Mouse (Mus musculus) intestine, postnatal 0 days (tissue): ENCODE data around the gene Trib3. TPM values are rescaled to one million over a fixed set of nuclear protein-coding genes. Genes with fewer than 3 reads are reported as not detected.

Experiments
- ATAC-seq: fragments of 200-750 bp; cut with Nextera tagmentation; 2 replicates; pipeline ENCODE4 v1.8.0; 2017; ENCODE audit warnings: mild to moderate bottlenecking, moderate TSS enrichment, moderate library complexity
- H3K27ac ChIP-seq: fragments of 300-500 bp; sonication (generic); 2 replicates; pipeline ENCODE4 v1.5.1; 2014; ENCODE audit warnings: mild to moderate bottlenecking, low read depth, low read length, moderate library complexity
- H3K27me3 ChIP-seq: fragments of 300-500 bp; sonication (generic); replicated peaks from 2 replicates; pipeline ENCODE4 v1.6.1; 2014; ENCODE audit warnings: low read length, mixed read lengths; ENCODE audit not compliant: control insufficient read depth, insufficient read depth
- H3K36me3 ChIP-seq: fragments of 300-500 bp; sonication (generic); 2 replicates; pipeline ENCODE4 v1.6.1; 2014; ENCODE audit warnings: mild to moderate bottlenecking, moderate library complexity; ENCODE audit not compliant: control insufficient read depth, insufficient read depth
- H3K4me1 ChIP-seq: fragments of 300-500 bp; sonication (generic); replicated peaks from 2 replicates; pipeline ENCODE4 v1.6.1; 2014; ENCODE audit warnings: antibody characterized with exemption, low read length, mixed read lengths; ENCODE audit not compliant: control insufficient read depth, insufficient read depth
- H3K4me2 ChIP-seq: fragments of 300-500 bp; sonication (generic); replicated peaks from 2 replicates; pipeline ENCODE4 v1.6.1; 2014; ENCODE audit warnings: low read depth, mild to moderate bottlenecking, moderate library complexity
- H3K4me3 ChIP-seq: fragments of 300-500 bp; sonication (generic); 2 replicates; pipeline ENCODE4 v1.5.1; 2014; ENCODE audit warnings: low read depth, low read length
- H3K9ac ChIP-seq: fragments of 300-500 bp; sonication (generic); 2 replicates; pipeline ENCODE4 v1.6.1; 2014; ENCODE audit warnings: mild to moderate bottlenecking, low read depth, low read length
- H3K9me3 ChIP-seq: fragments of 300-500 bp; sonication (generic); 2 replicates; pipeline ENCODE4 v1.6.1; 2016; ENCODE audit warnings: mixed run types; ENCODE audit not compliant: control insufficient read depth
- CTCF ChIP-seq: sonication (generic); IDR thresholded peaks from 2 replicates; pipeline ENCODE4 v1.5.1; 2016; ENCODE audit warnings: low read depth, mild to moderate bottlenecking, control low read depth, antibody characterized with exemption, moderate library complexity
- WGBS: fragments of 180-500 bp; shearing (Covaris S2); extraction: QIAGEN DNeasy Blood & Tissue Kit; methylation state at CpG from one replicate; pipeline ENCODE4 v1.1.7; 2014; 5-methylcytosine and 5-hydroxymethylcytosine counted together
- polyA plus RNA-seq: library from polyadenylated mRNA; unstranded; fragments of >200 nt; fragmentation: Nextera tagmentation; extraction: Ambion mirVana; gene quantifications from 2 replicates; pipeline ENCODE4 v1.2.1, GENCODE M21; 2015

Gene Trib3
- polyA plus RNA-seq, 1 experiment from 2014 or later: 2.5 TPM

DNA sequence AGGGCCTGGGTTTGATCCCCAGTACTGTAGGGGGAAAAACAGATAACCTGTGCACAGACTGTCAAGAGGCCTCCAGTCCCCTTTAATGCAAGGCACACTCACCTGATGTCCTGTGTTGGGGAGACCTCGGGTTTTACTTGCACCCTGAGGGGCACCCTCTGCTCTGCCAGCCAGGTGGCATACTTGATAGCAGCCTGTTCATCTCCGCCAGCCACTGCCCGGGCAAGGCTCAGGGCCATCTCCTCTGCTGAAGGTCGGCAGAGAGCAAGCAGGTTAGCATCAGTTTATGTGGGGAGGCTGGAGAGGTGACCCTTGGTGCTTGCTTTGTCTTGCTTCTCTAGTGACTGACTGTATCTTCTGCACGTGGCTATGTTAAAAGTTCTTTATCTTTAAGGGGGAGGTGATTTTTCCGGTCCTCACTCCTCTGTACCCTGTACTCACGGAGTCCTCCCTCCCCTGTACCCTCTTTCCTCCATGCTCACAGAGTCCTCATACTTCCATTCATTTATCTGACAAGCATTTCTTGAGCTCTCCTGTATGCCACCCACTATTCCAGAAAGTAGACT lies 12.9 kb downstream of the Trib3 start:
- TF ChIP-seq CTCF: peak; percentile 22; the same call in 1 of the 2 replicates
- H3K27ac ChIP-seq: no peak overlapping the region
- peak overlapping the region; percentile 67 for H3K4me2 ChIP-seq
- no peaks in the 10 kb centered on the region for H3K27me3 ChIP-seq
- no peak for ATAC-seq
- WGBS: 27% methylated on average over 7 of the region's 7 CpGs
- peaks cover 4% of the 10 kb centered on the region; the same call in 1 of the 2 replicates for H3K4me1 ChIP-seq
- H3K36me3 ChIP-seq: peaks cover 25% of the 10 kb centered on the region
- 0 out of 2 replicates have a peak overlapping the region, but pooled peaks have one; percentile 83 for H3K9ac ChIP-seq
- H3K9me3 ChIP-seq: no peaks in the 10 kb centered on the region
- H3K4me3 ChIP-seq: peak overlapping the region; percentile 58; the same call in 1 of the 2 replicates

DNA sequence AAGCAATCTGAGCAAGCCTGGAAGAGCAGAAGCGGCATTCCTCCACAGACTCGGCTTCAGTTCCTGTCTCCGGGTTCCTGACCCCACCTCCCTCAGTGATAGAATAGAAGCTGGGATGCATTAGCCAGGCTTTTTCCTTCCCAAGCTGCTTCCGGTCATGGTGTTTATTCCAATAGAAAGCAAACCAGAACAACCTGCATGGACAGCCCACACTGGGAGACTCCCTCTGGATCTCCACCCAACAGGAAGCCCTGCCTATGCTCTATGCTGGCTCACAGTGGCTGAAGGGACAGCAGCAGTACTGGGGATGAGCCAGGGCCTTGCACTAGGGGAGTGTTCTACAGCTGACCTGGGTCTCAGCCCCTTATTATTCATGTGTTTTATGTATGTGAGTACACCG lies 15.9 kb downstream of the Trib3 start:
- no peaks in the 10 kb centered on the region for H3K27me3 ChIP-seq
- no peak for TF ChIP-seq CTCF
- no peaks in the 10 kb centered on the region for H3K9me3 ChIP-seq
- no peak for ATAC-seq
- WGBS: 82% methylated on average over 5 of the region's 5 CpGs
- H3K4me1 ChIP-seq: peaks cover 4% of the 10 kb centered on the region; the same call in 1 of the 2 replicates
- H3K27ac ChIP-seq: no peak overlapping the region
- H3K4me3 ChIP-seq: no peak overlapping the region
- H3K9ac ChIP-seq: no peak overlapping the region
- no peak overlapping the region for H3K4me2 ChIP-seq
- H3K36me3 ChIP-seq: peaks cover 53% of the 10 kb centered on the region

DNA sequence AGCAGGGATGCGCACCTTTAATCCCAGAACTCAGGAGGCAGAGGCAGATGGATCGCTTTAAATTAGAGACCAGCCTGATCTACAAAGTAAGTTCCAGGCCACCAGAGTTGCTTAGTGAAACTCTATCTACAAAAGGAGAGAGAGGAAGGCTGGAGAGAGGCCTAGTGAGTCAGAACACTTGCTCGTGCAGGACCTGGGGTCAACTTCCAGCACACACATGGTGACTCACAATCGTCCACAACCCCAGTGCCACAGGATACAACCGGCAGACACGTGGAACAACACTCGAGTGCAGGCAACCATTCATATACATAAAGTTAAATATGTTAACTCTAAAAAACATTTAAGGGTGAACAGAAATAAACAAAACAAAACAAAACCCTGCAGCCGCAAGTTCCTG lies 17.2 kb downstream of the Trib3 start:
- no peak overlapping the region for H3K4me2 ChIP-seq
- no peaks in the 10 kb centered on the region for H3K9me3 ChIP-seq
- 0 out of 2 replicates have a peak overlapping the region, but pooled peaks have one; percentile 8 for H3K27ac ChIP-seq

DNA sequence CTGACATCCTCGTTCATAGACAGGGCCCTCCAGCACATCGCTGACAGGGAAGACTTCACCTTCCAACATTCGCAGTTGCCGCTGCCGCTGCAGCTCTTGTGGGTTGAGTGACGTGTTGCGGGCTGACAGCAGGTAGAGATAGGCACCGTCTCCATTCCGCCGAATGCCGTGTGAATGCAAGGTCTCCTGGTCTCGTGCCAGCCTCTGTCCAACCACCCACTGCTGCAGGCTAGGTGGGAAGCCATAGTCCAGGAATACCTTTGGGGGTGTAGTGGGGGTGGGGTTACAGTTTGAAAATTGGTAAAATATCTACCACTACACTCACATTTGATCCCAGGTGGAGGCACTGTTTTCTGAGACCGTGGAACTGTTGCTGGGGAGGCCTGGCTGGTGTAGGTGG lies 17.7 kb downstream of the Trib3 start:
- no peak for TF ChIP-seq CTCF
- no peak overlapping the region; the same call in 1 of the 2 replicates for H3K27ac ChIP-seq
- no peak overlapping the region for H3K4me2 ChIP-seq
- ATAC-seq: no peak
- no peak overlapping the region for H3K4me3 ChIP-seq
- H3K9me3 ChIP-seq: no peaks in the 10 kb centered on the region
- 0 out of 2 replicates have a peak, but pooled peaks cover 4% of the 10 kb centered on the region for H3K4me1 ChIP-seq
- 89% methylated on average over 13 of the region's 13 CpGs for WGBS
- H3K9ac ChIP-seq: no peak overlapping the region
- peaks cover 70% of the 10 kb centered on the region for H3K36me3 ChIP-seq
- no peaks in the 10 kb centered on the region for H3K27me3 ChIP-seq

More for the DNA sequence above, 17.2 kb downstream of the Trib3 start:
- no peak for ATAC-seq
- WGBS: 76% methylated on average over 8 of the region's 8 CpGs
- H3K27me3 ChIP-seq: no peaks in the 10 kb centered on the region
- H3K4me3 ChIP-seq: no peak overlapping the region
- H3K9ac ChIP-seq: no peak overlapping the region
- peaks cover 65% of the 10 kb centered on the region for H3K36me3 ChIP-seq
- 0 out of 2 replicates have a peak, but pooled peaks cover 4% of the 10 kb centered on the region for H3K4me1 ChIP-seq
- no peak for TF ChIP-seq CTCF

DNA sequence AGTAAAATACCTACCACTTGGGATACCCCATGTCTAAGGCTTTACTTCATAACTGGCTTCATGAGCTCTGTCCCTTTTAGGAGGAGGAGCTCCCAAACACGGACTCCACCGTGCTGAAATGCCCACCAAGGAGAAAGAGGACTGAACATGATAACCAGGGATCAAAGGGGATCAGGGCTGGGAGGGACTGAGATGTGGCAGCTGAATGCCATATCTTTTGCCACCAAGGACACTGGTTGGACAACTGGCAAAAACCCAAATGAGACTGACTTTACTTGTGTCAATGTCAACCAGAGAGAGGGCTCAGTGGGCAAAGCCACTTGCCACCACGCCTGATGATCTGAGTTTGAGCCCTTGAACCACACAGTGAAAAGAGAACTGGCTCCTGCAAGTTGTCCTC lies 19.0 kb downstream of the Trib3 start:
- no peak overlapping the region for H3K4me2 ChIP-seq
- H3K9ac ChIP-seq: no peak overlapping the region
- H3K27ac ChIP-seq: no peak overlapping the region
- no peaks in the 10 kb centered on the region for H3K9me3 ChIP-seq
- H3K36me3 ChIP-seq: peaks cover 76% of the 10 kb centered on the region
- H3K27me3 ChIP-seq: no peaks in the 10 kb centered on the region
- no peak overlapping the region for H3K4me3 ChIP-seq
- no peaks in the 10 kb centered on the region for H3K4me1 ChIP-seq
- WGBS: 86% methylated on average over 3 of the region's 3 CpGs
- no peak for ATAC-seq
- no peak for TF ChIP-seq CTCF

DNA sequence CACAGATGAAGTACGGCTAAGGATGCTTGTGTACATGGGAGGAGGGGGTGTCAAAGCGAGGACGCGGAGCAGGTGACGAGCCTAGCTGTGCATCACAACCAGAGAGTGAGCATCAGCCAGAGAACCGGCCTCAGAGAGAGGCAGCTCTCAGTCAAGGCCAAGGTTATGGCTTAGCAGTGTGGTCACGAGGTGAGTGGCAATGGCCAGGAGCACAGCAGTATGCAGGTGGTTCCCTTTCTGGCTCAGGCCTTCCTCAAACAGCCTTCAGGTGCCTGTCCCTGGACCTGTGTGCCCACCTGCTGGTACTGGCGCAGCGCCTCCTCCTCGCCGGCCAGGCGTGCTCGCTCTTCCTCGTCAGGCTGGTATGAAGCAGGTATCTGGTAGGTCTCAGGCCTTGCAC lies 19.9 kb downstream of the Trib3 start:
- no peak overlapping the region for H3K27ac ChIP-seq
- H3K4me1 ChIP-seq: no peaks in the 10 kb centered on the region
- WGBS: 97% methylated on average over 14 of the region's 14 CpGs
- H3K4me3 ChIP-seq: no peak overlapping the region
- H3K27me3 ChIP-seq: no peaks in the 10 kb centered on the region
- H3K36me3 ChIP-seq: peaks cover 82% of the 10 kb centered on the region
- ATAC-seq: no peak
- no peak overlapping the region for H3K9ac ChIP-seq
- no peaks in the 10 kb centered on the region for H3K9me3 ChIP-seq
- TF ChIP-seq CTCF: no peak
- no peak overlapping the region for H3K4me2 ChIP-seq
